ENCODE assay signal across 25 mouse cellular contexts in genomic region chr16:97282943-97283342, GRCm38 (mm10).
DNase-seq lines count a peak whose midpoint lies in the region; ATAC-seq lines count a peak whose summit lies in the region.
"Had no signal": no experiment of that assay in that cellular context is flagged by ENCODE, and none has a peak within 500 bp of the region (broad histone marks: within the 10 kb centered on the region; RNA-seq: fewer than 3 reads in every experiment).

No protein-coding gene starts in this region.

- 64% methylated on average over 9 of the region's 9 CpGs for WGBS in hindbrain, embryonic 11.5 days
- WGBS in hindbrain, embryonic 10.5 days, result 71% methylated on average over 9 of the region's 9 CpGs
- 52% methylated on average over 9 of the region's 9 CpGs for WGBS in midbrain, embryonic 14.5 days
- WGBS in midbrain, embryonic 10.5 days, result 77% methylated on average over 9 of the region's 9 CpGs
- WGBS in forebrain, embryonic 16.5 days, result 30% methylated on average over 9 of the region's 9 CpGs
- WGBS in hindbrain, embryonic 15.5 days, result 41% methylated on average over 9 of the region's 9 CpGs

- peak overlapping the region; percentile 30; the same call in 1 of the 2 replicates for H3K27ac ChIP-seq in hindbrain, embryonic 11.5 days (ENCODE audit: low read depth, low read length)
- H3K27ac ChIP-seq in hindbrain, embryonic 10.5 days, result no peak overlapping the region
- peak overlapping the region; percentile 49 for H3K27ac ChIP-seq in midbrain, embryonic 14.5 days (replicated peaks; ENCODE audit: low read depth, low read length)
- no peak overlapping the region for H3K27ac ChIP-seq in midbrain, embryonic 10.5 days (replicated peaks)
- no peak overlapping the region for H3K27ac ChIP-seq in forebrain, embryonic 16.5 days (ENCODE audit: low read length)
- H3K27ac ChIP-seq in hindbrain, embryonic 15.5 days (replicated peaks), result 0 out of 2 replicates have a peak overlapping the region, but pooled peaks have one; percentile 0
- H3K27ac ChIP-seq: gastrocnemius, adult 2 months; heart, embryonic 13.5 days; kidney, postnatal 0 days; liver, embryonic 12.5 days had no signal

- no peak overlapping the region for H3K4me3 ChIP-seq in hindbrain, embryonic 11.5 days (ENCODE audit: low read depth, low read length)
- no peak overlapping the region for H3K4me3 ChIP-seq in hindbrain, embryonic 10.5 days
- no peak overlapping the region for H3K4me3 ChIP-seq in midbrain, embryonic 14.5 days (replicated peaks; ENCODE audit: low read depth, low read length)
- no peak overlapping the region for H3K4me3 ChIP-seq in midbrain, embryonic 10.5 days
- no peak overlapping the region for H3K4me3 ChIP-seq in forebrain, embryonic 16.5 days (replicated peaks; ENCODE audit: low read length)
- no peak overlapping the region for H3K4me3 ChIP-seq in hindbrain, embryonic 15.5 days
- H3K4me3 ChIP-seq: erythroblast, embryonic 14.5 days; gastrocnemius, adult 2 months; heart, embryonic 13.5 days; liver, embryonic 12.5 days had no signal

- H3K4me2 ChIP-seq in hindbrain, embryonic 11.5 days (replicated peaks; ENCODE audit: low read depth, low read length), result no peak overlapping the region
- H3K4me2 ChIP-seq in midbrain, embryonic 14.5 days (ENCODE audit: low read length), result no peak overlapping the region
- no peak overlapping the region for H3K4me2 ChIP-seq in forebrain, embryonic 16.5 days (ENCODE audit: low read length)
- H3K4me2 ChIP-seq in hindbrain, embryonic 15.5 days, result no peak overlapping the region
- H3K4me2 ChIP-seq: heart, embryonic 13.5 days; liver, embryonic 12.5 days had no signal

- H3K27me3 ChIP-seq in hindbrain, embryonic 11.5 days (ENCODE audit: control insufficient read depth, insufficient read depth, low read length), result no peaks in the 10 kb centered on the region
- no peaks in the 10 kb centered on the region for H3K27me3 ChIP-seq in hindbrain, embryonic 10.5 days (ENCODE audit: insufficient read depth, poor library complexity, severe bottlenecking)
- H3K27me3 ChIP-seq in midbrain, embryonic 14.5 days (ENCODE audit: control insufficient read depth, insufficient read depth, low read length), result no peaks in the 10 kb centered on the region
- no peaks in the 10 kb centered on the region for H3K27me3 ChIP-seq in midbrain, embryonic 10.5 days (ENCODE audit: low read depth, poor library complexity, severe bottlenecking)
- H3K27me3 ChIP-seq in forebrain, embryonic 16.5 days (replicated peaks; ENCODE audit: control insufficient read depth, insufficient read depth, low read length), result no peaks in the 10 kb centered on the region
- no peaks in the 10 kb centered on the region for H3K27me3 ChIP-seq in hindbrain, embryonic 15.5 days
- H3K27me3 ChIP-seq: heart, embryonic 13.5 days; liver, embryonic 12.5 days had no signal

- DNase-seq in hindbrain, embryonic 11.5 days (ENCODE audit: low spot score), result no peak
- DNase-seq in hindbrain, embryonic 10.5 days (ENCODE audit: low spot score), result no peak
- peak; percentile 43 for DNase-seq in midbrain, embryonic 14.5 days
- DNase-seq in midbrain, embryonic 10.5 days (ENCODE audit: low spot score), result no peak
- DNase-seq in layer of hippocampus, adult 11-12 months (ENCODE audit: low spot score), result no peak
- DNase-seq: adrenal gland, postnatal 25 days; B cell, adult 2 months; cerebellum, adult 18-20 months; cerebellum, postnatal 14 days; gastrocnemius, adult 2 months; heart, postnatal 10 days; kidney, adult 8-10 months; kidney, postnatal 4 days; layer of hippocampus, postnatal 36 days; left cerebral cortex, postnatal 4 days; liver, postnatal 0 days; lung, postnatal 36 days; thymus, postnatal 4 days had no signal

- ATAC-seq in hindbrain, embryonic 11.5 days (ENCODE audit: low FRiP score), result no peak
- ATAC-seq in midbrain, embryonic 14.5 days (ENCODE audit: low FRiP score, low TSS enrichment), result no peak
- no peak for ATAC-seq in forebrain, embryonic 16.5 days
- ATAC-seq in hindbrain, embryonic 15.5 days (ENCODE audit: low FRiP score, low read depth), result no peak
- ATAC-seq: intestine, embryonic 16.5 days; liver, embryonic 12.5 days; liver, postnatal 0 days had no signal

- no peaks in the 10 kb centered on the region for H3K36me3 ChIP-seq in hindbrain, embryonic 11.5 days (ENCODE audit: control insufficient read depth, insufficient read depth, low read length)
- no peaks in the 10 kb centered on the region for H3K36me3 ChIP-seq in hindbrain, embryonic 10.5 days
- H3K36me3 ChIP-seq in midbrain, embryonic 14.5 days (ENCODE audit: control insufficient read depth, insufficient read depth, low read length), result no peaks in the 10 kb centered on the region
- H3K36me3 ChIP-seq in midbrain, embryonic 10.5 days, result no peaks in the 10 kb centered on the region
- H3K36me3 ChIP-seq in forebrain, embryonic 16.5 days (ENCODE audit: control insufficient read depth, insufficient read depth), result no peaks in the 10 kb centered on the region
- H3K36me3 ChIP-seq in hindbrain, embryonic 15.5 days, result no peaks in the 10 kb centered on the region
- H3K36me3 ChIP-seq: heart, embryonic 13.5 days; liver, embryonic 12.5 days had no signal

- H3K9ac ChIP-seq in hindbrain, embryonic 11.5 days (ENCODE audit: low read depth, low read length), result 0 out of 2 replicates have a peak overlapping the region, but pooled peaks have one; percentile 11
- no peak overlapping the region for H3K9ac ChIP-seq in midbrain, embryonic 14.5 days (replicated peaks; ENCODE audit: low read length)
- 0 out of 2 replicates have a peak overlapping the region, but pooled peaks have one; percentile 9 for H3K9ac ChIP-seq in forebrain, embryonic 16.5 days (replicated peaks; ENCODE audit: low read depth, low read length)
- no peak overlapping the region for H3K9ac ChIP-seq in hindbrain, embryonic 15.5 days
- H3K9ac ChIP-seq: heart, embryonic 13.5 days; liver, embryonic 12.5 days; liver, postnatal 0 days had no signal

- no peaks in the 10 kb centered on the region for H3K4me1 ChIP-seq in hindbrain, embryonic 11.5 days (replicated peaks; ENCODE audit: control insufficient read depth, insufficient read depth, low read length)
- no peaks in the 10 kb centered on the region for H3K4me1 ChIP-seq in hindbrain, embryonic 10.5 days (replicated peaks)
- H3K4me1 ChIP-seq in midbrain, embryonic 14.5 days (ENCODE audit: control insufficient read depth, insufficient read depth, low read length), result peaks cover 7% of the 10 kb centered on the region; the same call in 1 of the 2 replicates
- no peaks in the 10 kb centered on the region for H3K4me1 ChIP-seq in midbrain, embryonic 10.5 days
- H3K4me1 ChIP-seq in forebrain, embryonic 16.5 days (replicated peaks; ENCODE audit: control insufficient read depth, insufficient read depth, low read length), result peaks cover 2% of the 10 kb centered on the region; the same call in 1 of the 2 replicates
- 0 out of 2 replicates have a peak, but pooled peaks cover 5% of the 10 kb centered on the region for H3K4me1 ChIP-seq in hindbrain, embryonic 15.5 days (replicated peaks)
- H3K4me1 ChIP-seq: heart, embryonic 13.5 days; liver, embryonic 12.5 days had no signal

- H3K9me3 ChIP-seq in hindbrain, embryonic 11.5 days (ENCODE audit: control insufficient read depth, low read length), result no peaks in the 10 kb centered on the region
- H3K9me3 ChIP-seq in hindbrain, embryonic 10.5 days, result no peaks in the 10 kb centered on the region
- H3K9me3 ChIP-seq in midbrain, embryonic 14.5 days (ENCODE audit: control insufficient read depth, low read length), result no peaks in the 10 kb centered on the region
- no peaks in the 10 kb centered on the region for H3K9me3 ChIP-seq in midbrain, embryonic 10.5 days (replicated peaks)
- H3K9me3 ChIP-seq in forebrain, embryonic 16.5 days (ENCODE audit: control insufficient read depth, low read length), result no peaks in the 10 kb centered on the region
- no peaks in the 10 kb centered on the region for H3K9me3 ChIP-seq in hindbrain, embryonic 15.5 days
- H3K9me3 ChIP-seq: heart, embryonic 13.5 days; liver, embryonic 12.5 days had no signal

Comparison
In these comparisons a context has a peak if more than half of its experiments do, and no peak if none do; other contexts are left out.
1. H3K27ac ChIP-seq: peak in hindbrain, embryonic 11.5 days (single experiment), midbrain, embryonic 14.5 days (single experiment) and hindbrain, embryonic 15.5 days (single experiment); none in hindbrain, embryonic 10.5 days (single experiment), midbrain, embryonic 10.5 days (single experiment) and forebrain, embryonic 16.5 days (single experiment).
2. H3K9ac ChIP-seq: peak in hindbrain, embryonic 11.5 days (single experiment) and forebrain, embryonic 16.5 days (single experiment); none in midbrain, embryonic 14.5 days (single experiment) and hindbrain, embryonic 15.5 days (single experiment).